Mouse (Mus musculus): ENCODE results near the gene Sdccag8.

Sdccag8 gene

GRCm38 (mm10) chr1:177008777-177009176, 194.3 kb downstream of the Sdccag8 start:
- DNase-seq (ENCODE audit: extremely low spot score, low spot score) = no peak

DNA sequence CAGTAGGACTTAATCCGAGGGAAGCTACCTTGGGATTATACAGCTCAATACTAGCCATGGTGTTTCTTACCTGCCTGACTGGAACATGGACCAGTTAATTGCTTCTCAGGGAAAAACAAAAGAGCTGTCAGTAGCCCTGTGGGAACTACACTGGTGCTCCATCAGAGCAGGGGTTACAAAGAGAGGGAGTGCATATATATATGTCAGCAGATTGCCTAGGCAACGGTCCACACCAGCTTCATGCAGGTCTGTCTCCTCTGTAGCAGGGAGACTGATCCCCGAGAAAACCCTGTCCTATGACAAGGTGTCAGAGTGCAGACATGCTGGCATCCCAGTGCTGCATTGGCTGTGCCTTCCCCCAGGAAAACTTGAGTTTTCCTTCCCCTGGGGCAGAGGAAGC, 195.6 kb downstream of the Sdccag8 start:
- DNase-seq (ENCODE audit: extremely low spot score, low spot score) = no peak

- peak; percentile 32 for DNase-seq (ENCODE audit: extremely low spot score, low spot score)
These were observed 196.3 kb downstream of the Sdccag8 start for GRCm38 (mm10) chr1:177010607-177011302.

DNA sequence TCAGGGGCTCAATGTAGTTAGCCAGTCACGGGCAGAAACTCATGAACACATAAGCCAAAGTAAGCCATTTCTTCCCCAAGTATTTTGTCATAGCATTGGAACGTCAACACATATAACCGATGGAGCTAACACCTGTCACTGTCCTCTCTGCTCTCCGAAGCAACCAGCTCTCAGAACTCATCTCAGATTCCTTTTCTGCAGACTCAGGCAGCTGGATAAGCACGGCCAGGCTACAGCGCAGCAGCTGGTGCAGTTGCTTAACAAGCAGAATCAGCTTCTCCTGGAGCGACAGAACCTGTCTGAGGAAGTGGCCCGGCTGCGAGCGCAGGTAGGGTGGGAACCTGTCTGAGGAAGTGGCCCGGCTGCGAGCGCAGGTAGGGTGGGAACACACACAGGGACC, 197.2 kb downstream of the Sdccag8 start:
- no peak for DNase-seq (ENCODE audit: extremely low spot score, low spot score)

GRCm38 (mm10) chr1:177012774-177013173, 198.3 kb downstream of the Sdccag8 start:
- no peak for DNase-seq (ENCODE audit: extremely low spot score, low spot score)

- no peak for DNase-seq (ENCODE audit: extremely low spot score, low spot score)
These were observed 198.9 kb downstream of the Sdccag8 start for GRCm38 (mm10) chr1:177013313-177013712.

GRCm38 (mm10) chr1:177013776-177014175, 199.3 kb downstream of the Sdccag8 start:
- no peak for DNase-seq (ENCODE audit: extremely low spot score, low spot score)

DNA sequence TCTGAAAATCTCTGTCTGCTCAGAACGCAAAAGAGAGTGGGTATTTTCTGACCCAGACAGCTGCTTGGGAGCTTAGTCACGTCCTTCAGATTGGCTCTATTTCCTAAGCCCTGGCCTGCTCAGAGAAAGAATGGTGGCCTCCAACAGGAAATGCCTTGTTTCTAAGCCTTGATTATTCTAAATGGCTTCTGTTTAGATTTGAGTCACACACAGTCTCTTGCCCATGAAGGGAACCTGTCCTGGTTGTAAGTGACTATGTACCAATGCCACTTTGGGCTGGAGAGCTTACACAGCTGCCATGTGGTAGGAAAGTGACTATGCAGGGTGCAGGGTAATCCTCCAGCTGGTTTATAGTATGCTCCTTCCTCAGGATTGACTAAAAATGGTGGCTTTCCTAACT, 199.9 kb downstream of the Sdccag8 start:
- no peak for DNase-seq (ENCODE audit: extremely low spot score, low spot score)

DNA sequence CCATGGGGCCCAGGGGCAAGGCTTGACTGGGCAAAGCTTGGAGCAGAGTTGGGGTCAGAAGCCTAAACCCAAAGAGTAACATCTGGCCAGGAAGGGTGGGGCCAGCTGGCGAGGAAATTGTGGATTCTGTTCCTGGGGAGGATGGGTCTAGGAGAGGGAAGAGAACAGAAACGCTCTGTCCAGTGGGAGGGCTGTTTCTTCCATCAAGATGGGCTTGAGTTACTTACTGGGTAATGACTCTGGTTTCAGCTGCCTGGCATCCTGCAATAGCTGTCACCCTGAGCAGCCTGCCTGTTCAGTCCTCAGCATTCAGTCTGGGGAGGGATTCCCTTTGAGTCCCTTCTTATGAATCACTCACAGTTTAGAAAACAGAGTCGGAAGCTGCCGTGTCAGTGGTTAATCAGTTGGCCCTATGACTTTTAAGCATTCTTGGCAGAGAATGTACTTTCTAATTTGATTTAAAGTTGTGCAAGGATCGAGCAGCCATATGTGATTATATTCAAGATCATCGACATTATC, 200.5 kb downstream of the Sdccag8 start:
- no peak for DNase-seq (ENCODE audit: extremely low spot score, low spot score)

DNA sequence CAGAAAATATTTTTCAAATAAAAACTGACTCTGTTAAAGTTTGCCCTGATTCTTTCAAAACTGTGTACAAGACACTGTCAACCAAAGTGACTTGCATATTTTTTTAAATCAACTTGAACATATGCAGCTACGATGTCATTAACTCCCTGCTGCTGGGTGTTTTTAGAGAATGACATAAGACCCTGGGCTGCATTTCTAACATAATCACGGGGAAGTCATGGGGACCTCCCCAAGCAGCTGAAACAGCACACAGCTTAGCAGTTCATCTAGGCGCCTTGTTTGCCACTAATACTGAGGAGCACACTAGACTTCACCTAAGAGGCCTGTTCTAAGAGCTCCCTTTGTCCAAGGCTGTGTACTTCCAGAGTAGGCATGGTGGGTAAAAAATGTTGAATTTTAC, 201.5 kb downstream of the Sdccag8 start:
- DNase-seq (ENCODE audit: extremely low spot score, low spot score) = no peak

DNA sequence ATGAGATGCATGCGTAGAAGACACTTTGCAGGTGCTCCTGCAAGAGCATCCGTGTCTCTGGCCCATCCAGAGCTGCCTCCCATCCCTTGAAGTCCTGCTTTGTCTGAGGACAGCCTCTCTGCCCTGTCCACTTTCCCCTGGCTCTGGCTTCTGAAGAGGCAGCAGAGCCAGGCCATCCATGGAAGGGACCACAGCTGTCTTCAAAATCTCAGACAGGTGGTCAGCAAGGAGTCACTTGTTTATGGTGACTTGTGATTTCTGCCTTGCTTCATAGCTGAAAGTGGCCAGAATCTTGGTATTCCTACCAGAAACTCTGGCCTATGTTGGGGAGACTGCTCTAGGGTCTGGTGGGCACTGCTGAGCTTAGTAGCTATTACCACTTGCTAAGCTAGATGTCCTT, 202.3 kb downstream of the Sdccag8 start:
- DNase-seq (ENCODE audit: extremely low spot score, low spot score) = no peak

DNA sequence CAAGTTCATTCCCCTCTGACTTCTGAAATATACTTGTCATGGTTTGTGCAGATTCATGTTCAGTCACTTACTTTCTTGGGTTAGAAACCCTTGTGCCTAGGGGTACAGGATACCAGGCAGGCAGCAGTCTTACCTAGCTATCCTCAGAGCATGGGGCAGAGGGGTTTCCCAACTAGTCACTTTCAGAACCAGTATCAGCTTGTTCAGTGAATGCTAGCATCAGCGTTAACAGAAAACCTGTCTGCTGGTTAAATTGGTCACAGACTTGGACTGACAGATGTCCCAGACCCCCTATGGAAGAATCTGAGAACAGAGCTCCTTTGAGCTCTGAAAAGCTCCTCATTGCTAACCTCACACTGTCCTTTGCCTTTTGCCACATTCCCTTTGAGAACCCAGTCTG, 204.3 kb downstream of the Sdccag8 start:
- DNase-seq (ENCODE audit: extremely low spot score, low spot score) = no peak

- no peak for DNase-seq (ENCODE audit: extremely low spot score, low spot score)
These were observed 205.2 kb downstream of the Sdccag8 start for GRCm38 (mm10) chr1:177019668-177020067.

DNA sequence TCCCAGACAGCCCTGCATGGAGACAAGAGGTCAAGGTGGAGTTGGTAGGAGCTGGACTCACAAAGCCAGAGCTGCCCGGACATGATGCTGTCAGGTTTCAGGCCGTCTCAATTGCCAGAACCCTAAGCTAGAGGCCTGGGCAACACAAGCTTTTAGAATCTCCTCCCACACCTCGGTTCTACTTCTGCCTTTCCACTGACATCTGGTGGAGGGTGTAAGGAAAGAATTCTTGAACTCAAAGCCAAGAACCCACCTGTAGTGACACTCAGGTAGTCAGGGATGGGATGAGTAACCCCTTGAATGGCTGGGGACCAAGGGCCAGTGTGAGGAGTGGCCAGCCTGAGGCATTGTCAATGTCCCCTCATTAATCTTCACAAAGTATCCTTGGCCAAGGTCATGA, 208.3 kb downstream of the Sdccag8 start:
- no peak for DNase-seq (ENCODE audit: extremely low spot score, low spot score)

DNA sequence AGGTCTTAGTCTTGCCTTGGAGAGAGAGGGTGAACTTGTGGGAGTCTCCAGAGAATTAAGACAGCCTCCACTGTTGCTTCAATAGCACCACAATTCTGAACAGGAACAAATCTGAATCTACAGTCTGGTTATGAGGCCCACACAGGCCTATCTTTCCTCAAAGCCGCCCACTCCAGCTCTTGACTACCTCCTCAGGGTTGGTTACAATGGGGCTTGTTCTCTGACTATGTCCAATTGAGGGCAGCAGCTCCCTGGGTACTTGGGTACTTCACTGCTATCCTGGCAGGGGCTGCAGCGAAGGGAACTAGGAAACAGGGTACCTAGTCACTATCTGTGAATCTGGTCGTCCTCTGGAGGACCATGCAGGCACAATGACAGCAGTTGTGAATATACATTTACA, 213.2 kb downstream of the Sdccag8 start:
- no peak for DNase-seq (ENCODE audit: extremely low spot score, low spot score)

DNA sequence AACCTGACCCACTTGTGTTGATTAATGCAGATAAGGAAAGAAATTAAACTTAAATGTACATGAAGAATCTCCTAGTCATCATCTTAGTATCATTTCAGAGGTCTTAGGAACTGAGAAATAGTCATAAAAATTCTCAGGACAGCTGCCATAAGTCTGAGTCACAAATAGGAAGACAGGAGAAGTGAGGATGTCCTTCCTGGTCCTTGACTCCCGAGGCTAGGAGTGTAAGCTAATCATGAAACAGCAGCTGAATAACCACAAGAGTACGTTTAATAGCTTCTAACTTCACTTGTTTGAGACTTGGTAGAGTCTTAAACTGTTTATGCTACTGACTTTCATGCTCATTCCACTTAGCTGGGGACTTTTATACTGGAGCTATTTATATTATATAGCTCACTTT, 214.6 kb downstream of the Sdccag8 start:
- DNase-seq (ENCODE audit: extremely low spot score, low spot score) = no peak

- DNase-seq (ENCODE audit: extremely low spot score, low spot score) = no peak
These were observed 216.2 kb downstream of the Sdccag8 start for GRCm38 (mm10) chr1:177030669-177031068.

- DNase-seq (ENCODE audit: extremely low spot score, low spot score) = no peak
These were observed 216.7 kb downstream of the Sdccag8 start for GRCm38 (mm10) chr1:177031196-177031595.

DNA sequence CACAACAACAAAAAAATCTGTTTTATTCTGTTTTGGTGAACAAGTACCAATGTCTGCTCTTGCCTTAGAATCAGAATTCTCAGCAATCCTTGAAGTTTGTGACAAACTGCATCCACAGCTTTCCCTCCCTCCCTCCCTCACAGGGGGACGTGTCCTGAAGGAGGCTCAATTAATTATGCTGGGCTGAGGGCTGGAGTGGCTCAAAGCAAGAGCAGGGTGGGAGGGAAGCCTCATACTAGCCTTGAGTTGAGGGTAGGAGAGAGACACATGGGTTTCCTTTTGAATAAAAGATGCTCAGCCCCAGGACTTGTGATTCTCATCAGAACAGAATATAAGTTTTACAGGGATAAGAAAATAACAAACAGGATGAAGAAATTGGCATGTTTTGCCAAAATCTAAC, 217.8 kb downstream of the Sdccag8 start:
- DNase-seq (ENCODE audit: extremely low spot score, low spot score) = no peak

DNA sequence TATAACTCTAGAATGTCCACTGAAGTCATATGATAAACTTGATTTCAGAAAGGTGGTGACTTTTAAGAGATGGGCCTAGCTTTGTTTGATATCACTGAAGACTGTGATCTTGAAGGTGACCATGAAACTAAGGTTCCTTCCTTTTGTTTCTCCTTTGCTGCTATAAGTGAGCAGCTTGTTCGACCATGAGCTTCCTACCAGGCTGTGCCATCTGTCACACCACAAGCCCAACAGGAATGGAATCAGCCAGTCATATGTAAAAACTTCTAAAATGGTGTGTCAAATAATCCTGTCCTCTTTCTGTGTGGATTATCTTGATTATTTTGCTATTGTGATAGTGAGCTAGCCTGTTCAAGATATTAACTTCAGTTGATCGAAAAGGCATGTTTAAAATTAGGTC, 221.0 kb downstream of the Sdccag8 start:
- no peak for DNase-seq (ENCODE audit: extremely low spot score, low spot score)

GRCm38 (mm10) chr1:177038383-177038782, 223.9 kb downstream of the Sdccag8 start:
- no peak for DNase-seq (ENCODE audit: extremely low spot score, low spot score)

DNA sequence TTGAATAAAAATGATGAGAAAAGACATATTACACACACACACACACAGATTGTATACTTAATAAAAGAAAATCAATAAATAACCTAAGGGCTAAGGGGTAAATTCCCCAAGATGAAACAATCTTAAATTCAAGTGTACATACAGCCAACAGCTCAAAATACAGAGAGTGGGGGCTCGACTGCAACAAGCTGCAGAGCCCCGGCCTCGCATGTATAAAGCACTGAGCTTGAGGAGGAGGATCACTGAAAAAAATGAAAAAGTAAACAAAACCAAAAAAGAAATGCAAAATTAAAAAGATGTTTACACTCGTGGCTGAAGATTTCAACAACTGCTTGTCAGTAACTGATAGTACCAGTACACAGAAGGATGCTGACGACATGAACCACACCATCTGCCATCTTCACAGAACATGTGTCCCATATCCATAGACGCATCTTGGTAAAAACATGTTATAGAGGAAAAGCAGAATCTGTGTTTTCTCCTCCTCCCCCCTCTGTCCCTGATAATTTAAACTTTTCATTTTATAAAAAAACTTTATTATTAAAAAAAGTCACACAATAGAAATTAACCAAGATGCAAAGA, 224.7 kb downstream of the Sdccag8 start:
- DNase-seq (ENCODE audit: extremely low spot score, low spot score) = no peak

DNA sequence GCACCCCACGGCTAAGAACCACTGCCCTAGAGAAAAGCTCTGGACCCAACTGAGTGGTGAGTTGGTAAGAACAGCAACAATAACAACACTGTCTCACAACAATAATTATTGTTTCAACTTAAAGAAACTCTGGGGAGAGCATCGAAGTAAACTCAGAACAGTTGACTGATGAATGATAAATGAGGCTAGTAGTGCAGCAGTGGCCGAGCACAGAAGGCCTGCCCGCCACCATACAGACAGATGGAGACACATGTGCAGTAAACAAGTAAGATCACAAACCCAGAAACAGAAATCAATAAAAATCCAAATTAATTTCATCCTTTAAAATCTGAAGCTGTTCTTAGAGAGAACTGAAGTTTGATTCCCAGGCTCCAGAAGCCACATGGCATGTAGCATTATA, 225.6 kb downstream of the Sdccag8 start:
- no peak for DNase-seq (ENCODE audit: extremely low spot score, low spot score)

Measured in neural tube, embryonic 10.5 days (tissue).